Mouse (Mus musculus) right cerebral cortex, postnatal 10 days (tissue): ENCODE results near the gene Pi4kb.
"Not testable (repeated sequence)": the region's sequence is repeated elsewhere in the genome, so short reads cannot be mapped to it uniquely, and the experiment has no call there.

Source experiments
- DNase-seq, 2 experiments: peaks; one replicate each; pipeline ENCODE4 v3.0.0; 2021; ENCODE audit warnings: low spot score in 2 of 2

The Pi4kb gene

GRCm38 (mm10) chr3:94974528-94975422 lies at the start of gene Pi4kb:
Gene Pi4kb (plus strand): TSS chr3:94974731.
- DNase-seq: peak; percentile 85 to 87

- DNase-seq: not testable (repeated sequence)
Measured at GRCm38 (mm10) chr3:94926301-94926736, 48.2 kb upstream of the Pi4kb start.

GRCm38 (mm10) chr3:94928979-94929378 lies 45.6 kb upstream of the Pi4kb start:
- DNase-seq: not testable (repeated sequence)

- DNase-seq: not testable (repeated sequence)
Measured at GRCm38 (mm10) chr3:94930386-94931266, 43.9 kb upstream of the Pi4kb start.

- DNase-seq: not testable (repeated sequence)
Measured at GRCm38 (mm10) chr3:94931427-94932082, 43.0 kb upstream of the Pi4kb start.

GRCm38 (mm10) chr3:94932279-94932678 lies 42.3 kb upstream of the Pi4kb start:
- DNase-seq: not testable (repeated sequence)

- peak; percentile 70 to 72 for DNase-seq
Measured at GRCm38 (mm10) chr3:94932809-94933564, 41.5 kb upstream of the Pi4kb start, which contains the start of gene Selenbp1. Gene Selenbp1 (plus strand): TSS chr3:94933056.

- DNase-seq: not testable (repeated sequence)
Measured at GRCm38 (mm10) chr3:94933604-94934003, 40.9 kb upstream of the Pi4kb start.

- DNase-seq: not testable (repeated sequence)
Measured at GRCm38 (mm10) chr3:94934564-94934963, 40.0 kb upstream of the Pi4kb start.

- DNase-seq: not testable (repeated sequence)
Measured at GRCm38 (mm10) chr3:94935332-94935731, 39.2 kb upstream of the Pi4kb start.

GRCm38 (mm10) chr3:94936147-94936546 lies 38.4 kb upstream of the Pi4kb start:
- DNase-seq: not testable (repeated sequence)

GRCm38 (mm10) chr3:94937194-94937593 lies 37.3 kb upstream of the Pi4kb start:
- not testable (repeated sequence) for DNase-seq

- not testable (repeated sequence) for DNase-seq
Measured at GRCm38 (mm10) chr3:94940033-94940432, 34.5 kb upstream of the Pi4kb start.

GRCm38 (mm10) chr3:94942211-94942967 lies 32.1 kb upstream of the Pi4kb start:
- not testable (repeated sequence) for DNase-seq

GRCm38 (mm10) chr3:94943706-94944105 lies 30.8 kb upstream of the Pi4kb start:
- not testable (repeated sequence) for DNase-seq

- no peak for DNase-seq
Measured at GRCm38 (mm10) chr3:94948066-94948614, 26.4 kb upstream of the Pi4kb start.

- no peak for DNase-seq
Measured at GRCm38 (mm10) chr3:94949645-94950044, 24.9 kb upstream of the Pi4kb start.

GRCm38 (mm10) chr3:94952806-94953205 lies 21.7 kb upstream of the Pi4kb start:
- DNase-seq: peak in 1 of 2 experiments; percentile 59

GRCm38 (mm10) chr3:94953384-94953763 lies 21.2 kb upstream of the Pi4kb start:
- no peak for DNase-seq
